Mouse (Mus musculus) frontal cortex, adult 2 months (tissue): Measurements from ENCODE around the gene Pkp3. TPM values are rescaled to one million over a fixed set of nuclear protein-coding genes. Genes with fewer than 3 reads are reported as not detected.
A peak's percentile ranks its signal among the peaks of the same experiment; 100 is the strongest.

ENCODE experiments used
- DNase-seq, 2 experiments: peaks; one replicate each; pipeline ENCODE4 v3.0.0; 2022; ENCODE audit warnings: low spot score in 1 of 2; ENCODE audit errors: extremely low spot score in 1 of 2
- polyA plus RNA-seq: library from polyadenylated mRNA; depleted of rRNA; stranded (reverse); fragments of >200 nt; gene quantifications from 2 replicates; pipeline ENCODE4 v1.2.3, GENCODE M21; 2012

Pkp3 gene
- polyA plus RNA-seq, 1 experiment: 0.22 TPM

GRCm38 (mm10) chr7:141090228-141090627, 12.2 kb downstream of the Pkp3 start:
- DNase-seq: no peak

DNA sequence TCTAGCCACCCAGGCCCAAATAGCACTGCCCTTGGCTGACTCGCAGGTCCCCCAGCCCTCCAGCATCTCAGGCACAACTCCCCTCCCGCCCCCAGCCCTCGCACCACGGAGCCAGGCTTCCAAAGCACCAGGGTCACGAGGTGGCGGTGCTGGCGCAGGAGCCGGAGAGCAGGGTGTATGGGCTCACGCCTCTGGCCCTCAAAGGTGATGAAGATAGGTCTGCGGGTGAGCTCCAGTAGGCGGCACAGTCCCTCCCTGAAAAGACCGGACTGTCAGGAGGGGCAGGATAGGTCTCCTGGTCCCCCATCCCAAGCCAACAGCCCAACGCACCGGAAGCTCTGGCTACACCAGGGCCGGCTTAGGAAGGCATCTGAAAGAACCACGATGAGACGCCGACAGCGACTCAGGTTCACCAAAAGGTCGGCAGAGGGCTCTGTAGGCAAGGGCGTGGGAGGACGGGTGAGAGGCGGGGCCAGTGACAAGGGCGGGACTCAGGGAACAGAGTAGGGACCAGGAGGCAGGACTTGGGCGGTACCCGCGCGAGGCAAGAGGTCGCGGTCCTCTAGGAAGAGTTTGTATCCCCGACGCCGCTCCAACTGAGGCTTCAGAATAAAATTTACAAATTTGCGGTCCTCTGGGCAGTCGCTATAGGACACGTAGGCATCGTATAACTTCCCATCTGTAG, 14.2 kb downstream of the Pkp3 start:
- DNase-seq: peak in 1 of 2 experiments; percentile 53

- DNase-seq: no peak
These were observed 15.9 kb downstream of the Pkp3 start for GRCm38 (mm10) chr7:141093950-141094349.

DNA sequence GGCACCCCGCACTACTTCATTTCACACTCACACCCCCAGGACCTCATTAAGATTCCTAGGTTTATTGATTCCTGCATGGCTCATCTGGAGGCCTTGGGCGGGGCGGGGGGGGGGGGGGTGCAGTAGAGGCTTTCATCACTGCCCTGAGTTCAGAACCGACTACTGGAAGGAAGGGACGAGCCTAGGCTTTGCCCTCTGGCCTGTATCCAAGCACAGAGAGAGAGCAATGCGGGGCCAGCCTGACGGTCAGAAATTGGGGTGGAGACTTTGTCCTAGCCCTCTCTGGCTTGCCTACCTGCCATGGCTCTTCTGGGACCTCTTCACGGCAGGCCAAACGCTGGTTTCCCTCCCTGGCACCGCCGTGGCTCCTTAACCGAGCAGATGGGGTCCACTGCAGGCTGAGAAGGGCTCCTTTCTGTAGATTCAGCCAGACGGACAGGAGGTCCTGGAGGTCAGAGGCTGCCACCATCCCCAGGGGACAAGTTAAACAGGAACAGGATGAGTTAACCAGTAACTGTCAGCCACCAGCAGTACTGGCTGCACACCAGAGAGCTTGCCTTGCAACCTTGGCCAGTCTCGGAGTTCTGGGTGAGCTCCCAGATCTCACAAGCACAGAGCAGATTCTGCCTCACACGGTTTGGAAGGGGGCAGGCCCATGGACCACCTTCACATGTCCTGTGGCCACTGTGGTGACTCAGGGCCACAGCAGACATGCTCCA, 16.6 kb downstream of the Pkp3 start:
- no peak for DNase-seq

DNA sequence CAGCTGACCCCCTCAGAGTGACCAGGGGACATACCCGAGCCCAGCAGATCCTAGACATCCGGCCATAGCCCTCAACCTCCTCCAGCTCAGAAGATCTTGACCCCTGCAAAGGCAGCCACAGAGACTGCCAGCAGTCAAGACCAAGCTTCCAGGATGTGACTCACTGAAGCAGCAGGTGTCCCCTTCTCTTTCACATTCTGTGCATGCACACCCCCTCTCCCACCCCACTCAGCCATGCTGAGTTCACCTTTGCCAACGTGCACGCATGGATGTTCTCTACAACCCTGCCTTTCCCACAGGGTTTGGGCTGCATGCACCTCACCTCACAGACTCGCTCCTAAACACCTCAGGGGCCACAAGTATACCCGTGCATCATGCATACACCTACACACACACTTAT, 18.0 kb downstream of the Pkp3 start:
- no peak for DNase-seq

DNA sequence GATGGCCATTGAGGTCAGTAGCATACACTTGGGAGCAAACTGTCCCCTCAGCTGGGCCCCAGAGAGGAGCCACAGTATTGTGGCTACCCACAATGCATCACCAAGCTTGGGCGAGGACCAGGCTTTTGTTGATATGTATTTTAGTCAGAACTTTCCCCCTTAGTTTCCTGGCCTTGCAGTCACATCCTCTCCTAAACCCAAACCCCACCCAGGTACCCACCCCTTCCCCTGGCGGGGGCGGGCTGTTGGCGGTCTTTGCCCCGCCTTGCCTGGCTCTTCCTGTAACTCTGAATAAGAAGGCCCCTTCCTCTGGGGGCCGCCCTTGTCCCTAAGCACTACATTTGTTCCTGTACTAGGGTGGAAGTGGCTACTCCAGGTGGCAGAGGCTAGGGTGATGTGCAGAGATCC, 18.6 kb downstream of the Pkp3 start:
- no peak for DNase-seq

DNA sequence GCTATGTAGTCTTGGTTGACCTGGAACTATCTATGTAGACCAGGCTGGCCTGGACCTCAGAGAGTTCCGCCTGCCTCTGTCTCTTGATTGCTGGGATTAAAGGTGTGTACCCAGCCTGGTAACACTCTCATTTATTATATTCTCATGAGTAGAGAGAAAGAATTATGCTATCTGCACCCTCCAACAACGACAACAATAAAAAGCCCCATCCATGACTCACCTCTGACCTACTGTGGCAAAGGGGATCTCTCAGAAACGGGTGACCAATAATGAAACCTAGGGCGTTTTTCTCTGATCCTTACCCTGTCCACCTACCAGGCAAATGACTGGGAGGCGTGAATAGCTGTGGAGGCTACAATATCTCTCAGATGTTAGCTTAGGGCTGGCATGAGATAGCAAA, 19.2 kb downstream of the Pkp3 start:
- no peak for DNase-seq

GRCm38 (mm10) chr7:141099911-141100691, 22.1 kb downstream of the Pkp3 start, which contains the start of gene Sigirr:
Gene Sigirr (minus strand): TSS chr7:141100572.
- peak in 1 of 2 experiments; percentile 37 for DNase-seq

DNA sequence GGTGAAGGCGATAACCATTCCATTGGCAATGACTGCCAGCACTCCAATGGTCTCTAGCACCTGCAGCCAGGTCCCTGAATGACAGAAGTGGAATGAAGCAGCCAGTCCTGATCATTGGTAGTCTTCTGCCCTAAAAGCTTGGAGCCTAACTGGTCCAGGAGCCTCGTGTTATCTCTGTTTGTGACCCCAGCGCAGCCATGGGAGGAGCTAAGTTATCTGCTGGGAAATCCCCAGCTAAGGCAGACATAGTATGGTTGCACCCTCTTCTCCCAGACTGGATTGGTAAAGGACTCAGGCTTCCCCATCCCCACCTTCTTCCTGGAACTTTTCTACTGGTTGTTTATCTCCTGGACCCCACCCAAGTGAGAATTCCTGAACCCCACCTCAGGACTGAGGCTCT, 25.1 kb downstream of the Pkp3 start:
- no peak for DNase-seq

DNA sequence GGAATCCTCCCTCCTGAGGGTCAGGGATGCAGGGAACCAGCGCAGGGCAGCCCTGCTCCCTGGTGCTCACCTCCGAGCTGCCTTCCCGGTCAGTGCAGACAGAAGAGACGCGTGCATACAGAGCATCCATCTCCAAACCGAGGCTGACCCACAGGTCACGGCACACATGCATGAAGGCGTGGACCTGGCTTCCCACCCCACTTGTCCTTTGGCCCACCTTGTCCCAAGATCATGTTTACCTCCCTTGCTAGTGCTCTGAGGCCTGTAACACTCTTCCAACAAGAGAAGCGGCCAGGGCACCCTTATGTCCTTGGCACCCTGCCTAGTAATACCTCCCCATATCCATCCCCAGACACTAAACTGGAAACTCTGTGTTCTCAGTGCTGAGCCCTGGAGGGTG, 37.9 kb downstream of the Pkp3 start:
- no peak for DNase-seq

GRCm38 (mm10) chr7:141117636-141118035, 39.6 kb downstream of the Pkp3 start, which contains the start of gene Ano9:
Gene Ano9 (minus strand): TSS chr7:141117806.
- DNase-seq: no peak

DNA sequence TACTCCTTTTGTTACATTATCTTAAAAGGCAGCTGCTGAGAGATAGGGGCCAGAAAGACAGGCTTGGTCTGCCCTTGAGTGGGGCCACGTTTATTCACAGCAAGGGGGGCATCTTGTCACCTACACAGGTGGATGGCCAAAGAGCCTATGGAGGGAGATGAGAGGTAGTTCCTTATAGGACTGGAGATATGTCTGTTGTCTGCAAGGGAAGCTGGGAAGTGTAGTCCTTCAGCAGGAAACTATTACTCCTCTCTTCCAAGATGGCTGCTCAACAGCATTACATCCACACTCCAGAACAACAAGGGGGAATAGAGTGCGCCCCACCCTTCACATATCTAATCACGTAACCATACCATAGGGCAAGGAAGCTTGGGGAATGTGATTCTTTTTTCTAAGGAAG, 41.5 kb downstream of the Pkp3 start:
- no peak for DNase-seq

DNA sequence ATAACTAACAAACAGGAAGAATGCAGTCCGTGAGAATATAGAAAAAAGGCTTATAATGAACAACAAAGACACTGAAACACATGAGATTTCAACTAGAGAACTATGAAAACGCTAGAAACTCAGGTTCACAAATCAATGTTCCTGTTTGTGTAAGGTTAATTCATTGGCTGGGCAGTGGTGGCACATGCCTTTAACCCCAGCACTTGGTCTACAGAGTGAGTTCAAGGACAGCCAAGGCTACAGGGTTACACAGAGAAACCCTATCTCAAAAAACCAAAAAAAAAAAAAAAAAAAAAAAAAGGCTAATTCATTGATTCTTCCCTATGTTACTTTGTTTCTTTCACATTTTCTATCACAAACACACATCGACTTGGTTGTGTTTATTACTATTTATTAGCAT, 42.6 kb downstream of the Pkp3 start:
- no peak for DNase-seq

- no peak for DNase-seq
These were observed 43.1 kb downstream of the Pkp3 start for GRCm38 (mm10) chr7:141121051-141121531.

DNA sequence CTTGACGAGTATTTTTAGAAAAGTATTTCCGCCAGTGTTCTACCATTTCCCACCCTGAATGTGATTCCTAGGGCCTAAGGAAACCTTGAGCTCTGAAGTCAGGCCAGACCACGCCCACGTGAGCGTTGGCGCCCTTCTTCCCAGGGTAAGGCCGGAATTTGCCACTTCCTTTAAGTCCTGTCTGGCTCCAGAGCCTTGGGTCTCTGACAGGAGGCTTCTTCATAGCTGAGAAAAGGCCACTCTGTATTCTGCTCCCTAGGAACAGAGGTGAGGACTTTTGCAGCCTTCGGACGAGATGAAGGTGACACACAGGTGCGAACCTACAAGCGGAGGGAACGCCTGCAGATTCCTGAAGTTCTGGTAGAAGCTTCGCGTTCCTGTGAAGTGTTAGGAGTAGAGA, 44.2 kb downstream of the Pkp3 start, which contains the start of gene Ptdss2:
Ptdss2 (plus strand) TSS at position 138 of the 400 bp plus-strand sequence.
- no peak for DNase-seq

DNA sequence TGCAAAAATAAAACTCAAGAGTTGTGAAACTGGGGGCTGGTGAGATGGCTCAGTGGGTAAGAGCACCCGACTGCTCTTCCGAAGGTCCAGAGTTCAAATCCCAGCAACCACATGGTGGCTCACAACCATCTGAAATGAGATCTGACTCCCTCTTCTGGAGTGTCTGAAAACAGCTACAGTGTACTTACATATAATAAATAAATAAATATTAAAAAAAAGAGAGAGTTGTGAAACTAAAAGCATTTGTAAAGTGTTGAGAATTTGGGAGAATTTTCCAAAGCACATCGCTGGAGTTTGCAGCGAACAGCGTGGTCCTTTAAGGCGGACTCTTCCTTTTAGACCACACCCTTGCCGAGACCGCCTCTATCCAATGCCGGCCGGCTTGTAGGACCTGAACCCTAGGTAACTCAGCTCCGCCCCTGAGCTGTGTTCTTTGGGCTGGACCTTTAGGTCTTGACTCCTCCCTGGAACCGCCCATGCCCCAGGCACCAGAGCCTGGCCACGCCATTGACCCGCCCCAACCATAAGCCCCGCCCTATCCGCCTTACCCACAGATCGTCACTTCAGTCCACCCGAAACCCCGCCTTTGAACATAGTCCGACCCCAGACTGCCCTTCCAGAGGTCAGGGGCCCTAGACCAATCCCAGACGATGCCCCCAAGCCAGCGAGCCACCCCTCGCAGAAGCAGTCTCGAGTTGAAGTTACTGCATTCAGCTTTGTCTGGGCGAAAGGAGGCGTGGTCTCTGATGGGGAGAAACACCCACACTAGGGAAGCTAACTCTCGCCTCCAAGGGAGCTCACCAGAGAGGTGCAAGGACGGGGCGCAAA, 44.9 kb downstream of the Pkp3 start:
- peak; percentile 84 to 89 for DNase-seq

DNA sequence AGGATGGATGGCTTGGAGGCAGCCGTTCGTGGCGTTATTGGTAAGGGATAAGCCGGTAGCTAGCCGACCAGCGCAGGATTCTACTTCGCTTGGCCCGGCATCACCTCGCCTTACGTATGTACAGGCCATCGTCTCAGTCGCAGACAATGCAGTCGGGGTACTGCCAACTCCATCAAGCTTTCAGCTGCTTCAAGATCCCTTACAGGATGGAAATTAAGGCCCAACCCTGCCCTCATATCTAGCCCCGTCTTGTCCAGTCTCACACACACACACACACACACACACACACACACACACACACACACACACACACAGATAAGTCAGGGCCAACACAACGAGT, 45.5 kb downstream of the Pkp3 start:
- no peak for DNase-seq

DNA sequence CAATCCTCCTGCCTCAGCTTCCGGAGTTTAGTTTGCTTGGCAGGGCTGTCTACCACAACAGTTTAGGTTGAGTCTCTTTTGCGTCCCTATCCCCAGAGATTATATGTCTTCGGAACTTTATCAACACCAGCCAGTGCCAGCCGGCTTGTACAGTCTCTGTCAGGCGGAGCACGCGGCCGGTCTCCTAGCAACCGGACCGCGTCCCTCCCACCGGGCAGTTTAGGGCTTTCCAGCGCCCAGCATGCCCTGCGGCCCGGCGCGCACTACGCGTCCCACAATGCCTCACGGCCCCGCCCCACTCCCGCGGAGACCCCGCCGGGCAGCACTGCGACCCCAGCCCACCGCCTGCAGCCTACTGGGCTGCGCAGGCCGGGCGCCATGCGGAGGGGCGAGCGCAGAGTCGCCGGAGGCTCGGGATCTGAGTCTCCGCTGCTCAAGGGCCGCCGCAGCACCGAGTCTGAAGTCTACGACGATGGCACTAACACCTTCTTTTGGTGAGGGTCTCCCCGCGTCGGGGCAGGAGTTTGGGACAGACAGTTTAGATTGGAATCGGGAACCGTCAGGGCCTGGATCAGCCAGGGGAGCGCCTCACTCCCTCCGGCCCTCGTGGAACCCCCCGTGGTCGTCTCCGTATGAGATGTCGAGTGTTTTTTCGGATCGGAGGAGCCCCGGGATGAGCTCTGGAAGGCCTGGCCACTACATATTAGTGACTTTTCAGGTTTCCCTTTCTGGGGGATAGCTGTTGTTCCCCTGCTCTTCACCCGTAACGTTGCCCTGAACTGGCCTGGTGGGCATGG, 53.2 kb downstream of the Pkp3 start:
- peak; percentile 68 to 91 for DNase-seq

GRCm38 (mm10) chr7:141131904-141132755, 54.1 kb downstream of the Pkp3 start:
- no peak for DNase-seq
